Mouse (Mus musculus): Measurements from ENCODE around the gene 9030612E09Rik.

- TF ChIP-seq CTCF (IDR thresholded peaks at IDR 0.05; ENCODE audit: low read depth): peak; percentile 86
- no peak for TF ChIP-seq EP300 (IDR thresholded peaks at IDR 0.05; ENCODE audit: low read depth)
Measured at GRCm38 (mm10) chr10:43211866-43212265, 37.4 kb downstream of the 9030612E09Rik start.

Data from liver, embryonic 14.5 days (tissue).